Mouse (Mus musculus): ENCODE results near the gene Gpr27.

Gpr27 gene

DNA sequence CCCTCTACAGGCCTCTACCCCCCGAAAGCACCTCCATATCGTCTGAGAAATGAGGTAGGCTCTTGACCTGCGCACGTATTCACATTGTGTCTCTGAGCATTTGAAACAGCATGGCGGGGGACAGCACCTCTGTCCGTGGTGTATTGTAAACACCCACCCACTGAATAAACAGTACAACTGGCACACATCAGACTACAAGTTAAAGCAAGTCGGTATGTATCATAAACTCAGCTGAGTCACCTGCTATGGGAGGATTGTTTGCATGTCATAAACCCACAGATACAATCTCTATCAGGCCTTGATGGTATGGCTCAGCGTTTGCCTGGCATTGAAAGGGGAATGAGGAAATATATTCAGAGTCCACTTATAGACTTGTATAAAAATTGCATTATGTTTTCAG lies 15.2 kb upstream of the Gpr27 start:
- DNase-seq (ENCODE audit: low read depth, low spot score), result no peak

DNA sequence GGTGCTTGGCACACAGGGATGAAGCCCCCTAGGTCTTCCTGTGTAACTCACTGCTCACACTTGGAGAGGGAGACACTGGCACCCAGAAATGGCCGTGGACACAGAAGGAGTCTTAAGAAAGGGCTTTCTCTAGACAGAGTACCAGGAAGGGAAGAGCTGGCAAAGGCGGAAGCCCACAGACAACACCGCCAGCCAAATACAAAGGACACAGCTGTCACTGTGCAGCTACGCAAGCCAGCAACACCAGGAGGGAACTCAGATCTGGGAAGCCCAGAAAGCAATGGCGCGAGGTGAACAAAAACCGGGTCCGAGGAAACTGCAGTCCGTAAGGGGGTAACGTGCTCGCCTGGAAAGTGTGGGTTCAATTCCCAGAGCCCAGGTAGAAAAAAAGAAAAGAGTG lies 14.4 kb upstream of the Gpr27 start:
- no peak for DNase-seq (ENCODE audit: low read depth, low spot score)

DNA sequence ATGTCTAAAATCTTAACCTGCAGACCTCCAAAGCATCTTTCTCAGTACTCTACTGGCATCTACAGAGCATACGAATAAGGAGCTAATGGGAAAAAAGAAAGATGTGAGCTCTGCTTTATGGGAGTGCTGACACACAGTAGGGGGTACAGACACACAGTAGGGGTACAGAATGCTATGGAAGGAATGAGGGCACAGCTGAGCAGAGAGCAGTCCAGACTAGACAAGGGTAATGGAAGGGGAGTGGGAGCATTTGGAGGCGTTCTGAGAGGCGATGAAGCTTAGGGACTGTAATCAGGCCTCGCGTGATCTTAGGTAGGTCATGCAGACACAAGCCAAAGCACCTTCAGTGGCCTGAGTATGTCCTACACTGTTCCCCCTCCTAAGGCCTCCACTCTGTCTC lies 8.5 kb upstream of the Gpr27 start:
- no peak for DNase-seq (ENCODE audit: low read depth, low spot score)

DNA sequence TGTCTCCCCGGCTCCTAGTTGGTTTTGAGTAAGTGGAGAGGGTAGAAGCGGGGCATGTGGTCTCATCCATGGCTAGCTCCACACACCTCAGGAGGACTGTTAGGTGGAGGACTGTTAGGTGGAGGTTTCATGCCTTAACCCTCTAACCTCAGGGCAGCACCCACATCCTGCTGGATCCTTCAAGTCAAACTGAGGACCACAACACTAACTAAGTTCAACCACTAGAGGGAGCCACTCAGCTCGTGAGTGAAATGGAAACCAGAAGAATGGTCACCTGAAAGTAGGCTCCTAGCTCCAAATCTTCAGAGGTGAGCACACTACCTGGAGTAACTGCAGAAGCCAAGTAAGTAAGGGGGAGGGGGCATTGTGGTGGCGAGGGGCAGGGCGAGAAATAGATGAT lies 7.6 kb upstream of the Gpr27 start:
- DNase-seq (ENCODE audit: low read depth, low spot score), result no peak

DNA sequence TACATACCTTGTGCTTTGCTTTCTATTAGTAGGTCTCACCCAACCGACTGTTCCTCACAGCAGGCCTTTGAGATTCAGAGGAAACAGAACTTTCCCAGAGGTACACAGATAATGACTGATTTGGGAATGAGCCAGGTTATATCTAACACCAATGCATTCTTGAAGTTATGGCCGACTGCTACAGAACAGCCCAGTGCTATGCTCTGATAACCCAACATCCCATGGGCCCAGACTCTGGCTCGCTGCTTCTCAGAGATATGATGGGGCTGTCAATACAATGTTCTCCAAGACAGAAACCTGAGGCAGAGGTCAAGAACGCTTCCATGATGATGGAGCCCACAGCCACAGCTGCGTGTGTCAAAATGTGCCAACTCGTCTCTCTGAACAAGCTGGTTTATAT lies 4.0 kb upstream of the Gpr27 start:
- DNase-seq (ENCODE audit: low read depth, low spot score), result no peak

DNA sequence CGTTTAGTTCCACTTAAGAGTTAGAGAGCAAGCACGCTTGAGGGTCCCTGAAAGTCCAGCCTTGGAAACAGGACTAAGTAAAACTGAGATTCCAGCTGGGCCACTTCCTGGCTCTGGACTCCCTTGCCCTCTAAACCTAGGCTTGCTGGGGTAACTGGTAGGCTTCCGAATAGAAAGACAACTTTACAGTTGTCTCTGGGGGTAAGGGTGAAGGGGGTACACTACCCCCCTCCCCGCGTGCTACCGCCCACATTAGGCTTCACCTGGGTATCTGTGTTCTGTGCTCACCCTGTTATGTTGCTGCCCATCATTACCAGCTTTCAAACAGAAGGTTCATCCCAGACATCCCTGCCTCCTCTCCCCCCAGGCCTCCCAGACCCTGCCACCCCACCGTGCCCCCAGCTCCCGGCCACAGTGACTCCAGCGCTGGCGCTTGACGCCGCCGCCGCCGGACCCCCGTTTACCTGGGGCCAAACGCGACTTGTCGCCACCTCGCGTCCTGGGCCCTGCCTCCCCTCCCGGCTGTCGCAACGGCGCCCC lies 743 bp upstream of the Gpr27 start:
- DNase-seq (ENCODE audit: low read depth, low spot score), result no peak

DNA sequence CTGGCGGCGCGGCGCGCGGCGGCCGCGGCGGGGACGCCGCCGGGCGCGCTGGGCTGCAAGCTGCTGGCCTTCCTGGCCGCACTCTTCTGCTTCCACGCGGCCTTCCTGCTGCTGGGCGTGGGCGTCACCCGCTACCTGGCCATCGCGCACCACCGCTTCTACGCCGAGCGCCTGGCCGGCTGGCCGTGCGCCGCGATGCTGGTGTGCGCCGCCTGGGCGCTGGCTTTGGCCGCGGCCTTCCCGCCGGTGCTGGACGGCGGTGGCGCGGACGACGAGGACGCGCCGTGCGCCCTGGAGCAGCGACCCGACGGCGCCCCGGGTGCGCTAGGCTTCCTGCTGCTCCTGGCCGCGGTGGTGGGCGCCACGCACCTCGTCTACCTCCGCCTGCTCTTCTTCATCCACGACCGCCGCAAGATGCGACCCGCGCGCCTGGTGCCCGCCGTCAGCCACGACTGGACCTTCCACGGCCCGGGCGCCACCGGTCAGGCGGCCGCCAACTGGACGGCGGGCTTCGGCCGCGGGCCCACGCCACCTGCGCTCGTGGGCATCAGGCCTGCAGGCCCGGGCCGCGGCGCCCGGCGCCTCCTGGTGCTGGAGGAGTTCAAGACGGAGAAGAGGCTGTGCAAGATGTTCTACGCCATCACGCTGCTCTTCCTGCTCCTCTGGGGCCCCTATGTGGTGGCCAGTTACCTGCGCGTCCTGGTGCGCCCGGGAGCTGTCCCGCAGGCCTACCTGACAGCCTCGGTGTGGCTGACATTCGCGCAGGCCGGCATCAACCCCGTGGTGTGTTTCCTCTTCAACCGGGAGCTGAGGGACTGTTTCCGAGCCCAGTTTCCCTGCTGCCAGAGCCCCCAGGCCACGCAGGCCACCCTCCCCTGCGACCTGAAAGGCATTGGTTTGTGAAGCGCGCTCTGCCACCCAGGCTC lies 700 bp downstream of the Gpr27 start:
- no peak for DNase-seq (ENCODE audit: low read depth, low spot score)

DNA sequence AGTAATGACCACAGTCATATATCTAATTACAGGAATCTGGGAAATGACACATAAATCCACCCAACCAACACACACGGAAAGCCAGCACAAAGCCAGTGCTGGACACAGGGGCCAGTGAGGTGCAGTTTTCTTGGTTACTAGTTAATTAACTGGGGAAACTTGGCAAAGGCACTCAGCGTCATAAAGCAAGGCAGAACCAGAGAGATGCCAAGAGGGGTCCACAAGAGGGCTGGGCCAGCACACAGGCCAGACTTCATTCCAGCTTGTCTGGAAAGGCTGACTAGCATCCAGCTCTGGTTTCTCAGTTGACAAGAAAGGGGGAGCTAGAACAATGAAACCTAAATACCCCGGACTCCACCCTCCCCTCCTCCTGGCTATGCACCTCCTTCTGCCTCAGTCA lies 8.0 kb downstream of the Gpr27 start:
- no peak for DNase-seq (ENCODE audit: low read depth, low spot score)

DNA sequence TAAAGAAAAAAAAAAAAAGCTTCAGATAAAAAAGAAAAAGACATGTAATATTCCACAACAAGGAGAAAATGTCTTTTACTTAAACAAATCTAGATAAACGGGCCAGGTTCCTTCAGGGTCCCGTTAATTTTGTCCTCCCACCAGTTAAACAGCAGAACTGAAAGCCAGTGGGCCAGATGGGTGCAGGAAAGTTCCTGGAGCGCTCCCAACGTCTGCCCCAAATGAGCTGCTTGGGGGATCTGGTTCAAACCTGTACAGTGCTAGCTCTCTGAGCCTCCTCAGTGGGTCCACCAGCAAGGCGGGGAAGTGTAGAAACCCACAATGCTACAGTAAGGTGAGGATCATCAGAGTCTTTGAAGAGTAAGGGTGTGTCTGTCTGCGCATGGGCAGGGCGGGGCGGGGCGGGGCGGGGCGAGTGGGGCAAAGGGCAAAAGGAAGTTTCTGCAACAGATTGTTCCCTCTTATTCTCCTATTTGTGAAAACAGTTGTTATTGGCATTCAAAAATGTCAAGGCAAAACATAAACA lies 19.2 kb downstream of the Gpr27 start:
- no peak for DNase-seq (ENCODE audit: low read depth, low spot score)

DNA sequence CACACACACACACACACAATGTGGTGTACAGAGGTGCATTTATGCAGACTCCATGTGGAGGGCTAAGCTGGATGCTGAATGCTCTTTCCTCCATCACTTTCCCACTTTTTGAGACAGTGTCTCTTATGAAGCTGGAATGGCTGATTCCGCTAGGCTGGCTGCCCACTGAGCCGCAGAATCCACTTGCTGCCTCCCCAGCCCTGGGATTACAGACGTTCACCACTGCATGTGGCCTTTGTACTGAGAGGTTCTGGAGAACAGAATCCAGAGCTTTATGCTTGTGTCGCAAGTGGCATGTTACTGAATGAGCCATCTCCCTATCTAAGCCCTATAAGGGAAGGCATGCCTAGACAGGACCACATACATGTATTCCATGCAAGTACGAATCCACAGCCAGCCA lies 20.8 kb downstream of the Gpr27 start:
- no peak for DNase-seq (ENCODE audit: low read depth, low spot score)

DNA sequence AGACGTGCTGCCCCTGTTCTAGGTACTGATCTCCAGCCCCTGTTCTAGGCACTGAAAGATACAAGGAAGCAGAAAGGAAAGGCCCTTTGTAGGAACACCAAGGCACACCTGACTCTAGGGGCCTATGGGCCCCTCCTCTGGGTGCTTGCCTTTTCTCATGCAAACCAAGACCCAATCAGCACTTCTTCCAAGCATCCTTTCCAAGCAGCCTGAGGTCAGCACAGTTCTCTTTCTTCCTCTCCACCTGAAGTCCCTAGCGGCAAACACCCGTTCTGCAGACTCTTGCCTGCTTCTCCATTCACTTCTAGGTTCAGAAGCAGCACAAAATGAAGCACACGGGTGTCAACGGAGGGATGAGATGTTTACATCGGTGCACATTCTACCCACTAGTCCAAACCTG lies 22.7 kb downstream of the Gpr27 start:
- DNase-seq (ENCODE audit: low read depth, low spot score), result no peak

DNA sequence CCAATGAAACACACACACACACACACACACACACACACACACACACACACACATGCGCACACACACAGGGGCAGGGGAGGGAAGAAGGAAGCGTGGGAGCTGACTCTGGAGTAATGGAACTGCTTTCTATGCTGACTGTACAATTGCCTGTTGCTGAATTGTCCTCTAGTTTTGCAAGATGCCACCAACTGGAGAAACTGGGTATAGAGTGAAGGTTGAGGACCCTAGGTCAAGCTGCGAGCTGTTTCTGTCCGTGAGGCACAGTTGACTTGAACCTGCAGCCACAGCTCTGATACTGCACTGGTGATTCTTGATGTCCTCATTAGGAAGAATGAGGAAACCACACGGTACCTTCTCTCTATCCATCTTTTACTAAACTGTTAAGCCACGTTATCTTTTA lies 23.4 kb downstream of the Gpr27 start:
- no peak for DNase-seq (ENCODE audit: low read depth, low spot score)

DNA sequence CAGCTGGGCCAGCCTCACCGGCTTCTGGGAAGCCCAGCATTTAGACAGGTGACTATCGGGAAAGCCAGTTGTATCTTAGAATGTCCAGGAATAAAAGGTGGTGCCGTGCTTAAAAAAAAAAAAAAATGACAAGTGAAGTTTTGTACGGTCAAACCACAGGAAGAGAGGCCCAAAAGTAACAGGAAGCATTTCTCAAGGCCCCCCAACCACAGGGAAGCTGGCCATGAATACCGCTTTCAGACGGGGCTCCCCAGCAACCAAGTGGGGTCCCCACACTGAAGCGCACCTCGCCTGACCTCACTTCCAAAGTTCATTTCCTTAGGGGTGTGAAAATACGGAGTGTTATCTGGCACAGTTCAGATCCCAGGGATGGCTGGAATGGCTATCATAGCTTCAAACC lies 28.6 kb downstream of the Gpr27 start:
- DNase-seq (ENCODE audit: low read depth, low spot score), result no peak

DNA sequence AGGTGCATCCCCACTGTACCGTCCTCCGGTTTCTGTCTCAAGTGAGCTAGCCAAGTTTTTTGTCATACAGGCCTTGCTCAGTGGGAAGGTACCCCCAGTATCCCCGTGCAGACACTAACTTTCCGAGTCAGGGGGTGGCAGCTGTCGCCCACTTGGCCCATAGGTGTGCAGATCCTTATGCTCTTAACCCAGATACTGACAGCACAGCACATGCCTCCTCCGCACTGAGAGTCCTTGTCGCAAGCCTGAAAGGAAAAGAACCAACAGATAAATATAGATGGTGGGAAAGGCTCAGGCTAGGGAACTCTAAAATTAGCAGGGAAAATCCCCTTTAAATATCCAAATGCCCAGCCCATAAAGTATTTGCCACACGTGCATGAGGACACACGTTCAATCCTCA lies 29.9 kb downstream of the Gpr27 start:
- DNase-seq (ENCODE audit: low read depth, low spot score), result no peak

DNA sequence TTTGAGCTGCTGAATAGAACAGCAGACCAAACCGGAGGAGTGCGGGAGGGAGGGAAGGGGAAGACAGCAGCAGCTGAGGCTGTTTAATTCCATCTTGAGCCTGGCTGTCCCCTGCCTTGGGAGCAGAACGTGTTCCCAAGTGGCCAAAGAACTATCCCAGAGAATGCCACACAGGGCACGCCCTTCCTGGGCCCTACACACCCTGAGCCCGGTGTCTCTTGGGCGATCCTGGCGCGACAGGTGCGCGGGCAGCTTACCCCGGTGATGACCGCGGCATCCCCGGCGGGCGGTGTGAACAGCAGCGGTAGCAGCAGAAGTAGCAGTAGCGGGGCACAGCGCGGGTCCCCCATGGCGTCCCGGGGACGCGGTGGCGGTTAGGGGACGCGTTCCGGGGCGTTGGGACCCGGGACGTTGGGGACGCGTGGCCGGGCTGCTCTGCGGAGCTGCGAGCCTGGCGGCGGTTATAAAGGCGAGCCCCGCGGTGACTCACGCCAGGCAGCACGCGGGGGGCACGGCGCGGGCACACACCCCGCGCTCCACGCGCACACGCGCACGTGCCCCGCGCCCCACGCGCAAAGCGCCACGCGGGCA lies 33.6 kb downstream of the Gpr27 start, which contains the start of gene Prok2:
Gene Prok2 (minus strand): TSS at position 422 of the 591 bp plus-strand sequence.
- no peak for DNase-seq (ENCODE audit: low read depth, low spot score)

DNA sequence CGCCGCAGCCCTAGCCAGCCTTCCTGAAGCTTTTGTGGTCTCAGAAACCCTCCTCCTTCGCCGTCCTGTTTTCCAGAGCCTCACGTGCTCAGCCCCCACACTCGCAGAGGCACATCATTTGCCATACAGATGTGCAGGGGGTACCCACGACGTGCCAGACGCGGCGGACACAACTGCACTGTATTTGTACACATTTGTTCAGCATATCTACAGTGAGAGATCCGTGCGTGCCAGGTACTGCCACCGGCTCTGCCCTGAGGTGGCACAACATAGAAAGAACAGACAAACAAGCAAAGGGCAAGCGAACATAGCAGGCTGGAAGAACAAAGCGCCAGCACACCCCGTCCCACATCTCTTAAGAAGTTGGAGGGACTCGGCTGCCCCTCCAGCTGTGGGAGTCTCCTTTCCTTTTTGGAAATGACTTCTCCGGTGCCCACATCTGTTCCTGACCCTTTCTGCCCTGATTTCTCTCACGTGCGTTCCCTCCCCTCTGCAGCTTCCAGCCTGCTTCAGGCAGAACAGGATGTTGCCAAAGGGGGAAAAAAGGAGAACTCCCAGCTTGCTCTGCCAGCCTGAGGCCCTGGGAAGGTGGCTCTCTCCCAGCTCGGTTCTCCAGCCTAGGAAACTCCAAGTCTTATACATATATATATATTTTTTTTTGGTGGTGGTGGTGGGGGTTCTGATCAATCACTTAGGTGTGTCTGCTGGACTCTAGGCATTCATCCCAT lies 34.3 kb downstream of the Gpr27 start:
- DNase-seq (ENCODE audit: low read depth, low spot score), result no peak

DNA sequence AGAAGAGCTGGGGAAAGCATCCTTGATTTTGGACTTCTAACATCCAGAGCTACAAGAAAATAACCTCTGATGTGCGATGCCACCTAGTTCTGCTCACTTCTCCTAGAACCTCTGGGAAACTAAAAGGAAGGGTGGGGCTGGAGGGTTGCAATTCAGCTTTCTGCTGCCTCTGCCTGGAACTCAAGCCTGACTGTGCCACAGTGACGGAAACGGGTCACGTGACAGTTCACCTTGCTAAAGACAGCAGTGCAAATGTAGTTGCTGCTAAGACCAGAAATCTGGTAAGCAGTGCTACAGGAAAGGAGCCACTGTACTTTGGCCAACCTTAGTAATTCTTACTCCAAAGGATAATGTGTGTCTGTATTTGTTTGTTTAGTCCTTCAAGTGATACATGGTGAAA lies 37.4 kb downstream of the Gpr27 start:
- no peak for DNase-seq (ENCODE audit: low read depth, low spot score)

DNA sequence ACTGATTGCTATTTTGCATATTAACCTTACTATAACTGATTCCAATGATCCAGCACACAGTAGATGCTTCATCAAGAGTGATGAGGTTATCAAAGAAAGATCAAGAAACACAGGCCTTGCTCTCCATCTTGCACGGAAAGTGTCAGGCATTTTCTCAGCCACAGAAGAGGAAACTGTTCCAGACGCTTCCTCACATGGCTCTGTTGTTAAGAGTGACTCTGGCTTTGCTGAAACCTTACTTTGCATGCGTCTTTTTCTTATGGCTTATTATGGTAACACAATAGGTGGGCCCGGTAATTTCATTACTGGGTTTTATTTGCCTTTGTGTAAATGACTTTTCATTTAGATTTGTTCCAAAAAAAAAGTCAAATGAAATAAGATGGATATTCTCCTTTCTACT lies 39.4 kb downstream of the Gpr27 start:
- DNase-seq (ENCODE audit: low read depth, low spot score), result no peak

DNA sequence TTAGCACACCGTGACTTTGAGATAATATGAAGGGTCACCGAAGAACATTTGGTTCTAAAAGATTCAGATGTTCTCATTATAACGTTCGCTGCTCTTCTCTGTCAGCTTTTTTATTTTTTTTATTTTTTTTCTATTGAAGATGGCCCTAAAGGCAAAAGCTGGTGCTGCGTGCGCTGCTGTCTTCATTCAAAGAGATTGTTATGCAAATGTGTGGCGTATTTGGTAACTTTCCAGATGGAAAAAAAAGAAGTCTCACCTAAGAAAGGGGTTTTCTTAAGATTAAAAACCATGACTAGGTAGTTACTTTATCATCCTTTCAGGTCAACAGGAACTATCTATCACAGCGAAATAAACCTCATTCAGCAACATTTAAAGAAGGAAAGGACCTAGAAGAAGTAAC lies 40.2 kb downstream of the Gpr27 start:
- DNase-seq (ENCODE audit: low read depth, low spot score), result no peak

DNA sequence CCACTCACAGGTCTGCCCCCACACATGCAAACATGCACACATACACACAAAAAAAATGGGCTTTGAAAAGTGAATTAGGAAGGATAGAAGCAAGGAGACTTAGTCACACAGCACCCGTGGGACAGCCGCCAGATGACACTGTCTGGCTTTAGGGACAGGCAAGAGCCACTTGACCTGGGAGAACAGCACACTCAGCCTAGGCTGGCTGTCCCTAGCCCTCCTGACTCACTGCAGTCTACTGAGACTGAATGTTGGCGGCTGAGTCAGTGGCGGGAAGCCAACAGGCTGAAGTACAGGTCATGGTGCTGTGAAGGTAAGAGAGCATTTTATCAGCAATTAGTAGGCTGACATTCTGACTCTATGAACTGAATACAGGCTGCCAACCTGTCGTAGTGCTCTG lies 42.2 kb downstream of the Gpr27 start:
- no peak for DNase-seq (ENCODE audit: low read depth, low spot score)

DNA sequence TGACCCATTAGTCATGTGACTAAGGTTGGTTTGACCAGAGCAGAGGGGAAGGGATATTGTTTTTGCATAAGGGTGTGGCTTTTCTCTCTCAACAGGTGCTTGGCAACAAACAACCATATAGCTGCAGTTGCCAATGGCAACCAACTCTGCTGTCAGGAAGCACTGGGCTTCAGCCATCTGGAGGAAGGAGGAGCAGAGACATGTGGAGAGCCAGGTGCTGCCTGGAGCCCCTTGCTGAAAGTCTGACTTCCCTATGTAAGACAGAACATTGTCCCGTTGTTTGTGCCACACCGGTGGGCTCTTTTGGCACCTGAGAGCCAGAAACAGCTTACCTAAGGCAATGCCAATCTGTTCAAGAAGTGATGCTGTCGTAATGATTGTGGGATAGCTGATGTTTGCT lies 50.4 kb downstream of the Gpr27 start:
- DNase-seq (ENCODE audit: low read depth, low spot score), result no peak
